Mouse (Mus musculus) testis, adult 2 months (tissue): ENCODE results near the gene Dstyk.

Experiments
- CTCF ChIP-seq: fragments of 200-500 bp; IDR thresholded peaks from 2 replicates; pipeline ENCODE4 v1.5.1; 2012; ENCODE audit warnings: low read depth, mild to moderate bottlenecking, inconsistent platforms, low read length, moderate library complexity; ENCODE audit not compliant: control insufficient read depth, insufficient read depth, insufficient replicate concordance
- POLR2A ChIP-seq: fragments of 200-500 bp; IDR thresholded peaks from 2 replicates; pipeline ENCODE4 v1.6.1; 2012; ENCODE audit warnings: low read depth, mild to moderate bottlenecking, inconsistent platforms, low read length, moderate library complexity; ENCODE audit not compliant: control insufficient read depth

GRCm38 (mm10) chr1:132422912-132423696 is 5.7 kb downstream of the Dstyk start:
- TF ChIP-seq POLR2A, result no peak
- no peak for TF ChIP-seq CTCF
